Mouse (Mus musculus) forebrain, embryonic 11.5 days (tissue): ENCODE results near the gene Mad1l1. TPM values are rescaled to one million over a fixed set of nuclear protein-coding genes. Genes with fewer than 3 reads are reported as not detected.

Experiments
- ATAC-seq: fragments of 200-750 bp; cut with Nextera tagmentation; replicated peaks from 2 replicates; pipeline ENCODE4 v1.8.0; 2017; ENCODE audit warnings: moderate TSS enrichment; ENCODE audit not compliant: low FRiP score
- DNase-seq: peaks from one replicate; pipeline ENCODE4 v3.0.0-alpha.2; 2017; ENCODE audit warnings: low spot score
- H3K27ac ChIP-seq: fragments of 300-500 bp; sonication (generic); 2 replicates; pipeline ENCODE4 v1.5.1; 2014; ENCODE audit warnings: low read depth, low read length
- H3K27me3 ChIP-seq: fragments of 300-500 bp; sonication (generic); 2 replicates; pipeline ENCODE4 v1.6.1; 2014; ENCODE audit warnings: mild to moderate bottlenecking, low read length, mixed read lengths; ENCODE audit not compliant: control insufficient read depth, insufficient read depth
- H3K36me3 ChIP-seq: fragments of 300-500 bp; sonication (generic); 2 replicates; pipeline ENCODE4 v1.6.1; 2014; ENCODE audit warnings: mild to moderate bottlenecking, low read length, moderate library complexity, mixed read lengths; ENCODE audit not compliant: control insufficient read depth, insufficient read depth
- H3K4me1 ChIP-seq: fragments of 300-500 bp; sonication (generic); replicated peaks from 2 replicates; pipeline ENCODE4 v1.6.1; 2014; ENCODE audit warnings: low read length, mixed read lengths; ENCODE audit not compliant: control insufficient read depth, insufficient read depth
- H3K4me2 ChIP-seq: fragments of 300-500 bp; sonication (generic); 2 replicates; pipeline ENCODE4 v1.6.1; 2014; ENCODE audit warnings: low read depth, mild to moderate bottlenecking, low read length, moderate library complexity, mixed read lengths; ENCODE audit not compliant: severe bottlenecking
- H3K4me3 ChIP-seq: fragments of 300-500 bp; sonication (generic); 2 replicates; pipeline ENCODE4 v1.5.1; 2014; ENCODE audit warnings: low read depth, low read length
- H3K9ac ChIP-seq: fragments of 300-500 bp; sonication (generic); 2 replicates; pipeline ENCODE4 v1.6.1; 2014; ENCODE audit warnings: low read length
- H3K9me3 ChIP-seq: fragments of 300-500 bp; sonication (generic); 2 replicates; pipeline ENCODE4 v1.6.1; 2016; ENCODE audit warnings: low read length, mixed read lengths; ENCODE audit not compliant: control insufficient read depth
- WGBS: fragments of 180-500 bp; shearing (Covaris S2); extraction: QIAGEN DNeasy Blood & Tissue Kit; methylation state at CpG from one replicate; pipeline ENCODE4 v1.1.7; 2014; 5-methylcytosine and 5-hydroxymethylcytosine counted together
- polyA plus RNA-seq: library from polyadenylated mRNA; unstranded; fragments of >200 nt; fragmentation: Nextera tagmentation; extraction: Ambion mirVana; gene quantifications from 2 replicates; pipeline ENCODE4 v1.2.1, GENCODE M21; 2014

Gene Mad1l1
- polyA plus RNA-seq, 1 experiment from 2014 or later = 52.7 TPM

DNA sequence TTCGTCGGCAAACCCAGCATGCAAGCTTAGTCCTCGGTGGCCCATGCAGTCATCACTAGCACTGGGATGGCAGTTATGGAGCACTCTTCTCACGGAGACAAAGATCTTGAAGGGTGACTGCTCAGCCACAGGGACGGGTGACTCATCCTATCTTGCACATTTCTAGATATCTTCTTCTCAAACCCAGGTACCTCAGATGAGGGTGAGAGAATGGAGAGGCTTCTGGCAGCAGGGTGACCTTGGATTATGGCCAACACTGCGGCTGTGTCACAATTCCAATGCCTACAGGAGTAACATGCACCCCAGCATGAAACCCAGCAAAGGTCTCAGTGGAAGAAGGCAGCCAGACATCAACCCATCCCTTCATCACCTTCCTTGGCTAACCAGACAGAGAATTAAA, 154.3 kb downstream of the Mad1l1 start:
- Histone ChIP-seq H3K4me3 (no peak overlapping the region), H3K36me3 (no peaks in the 10 kb centered on the region), H3K27ac (no peak overlapping the region), H3K4me2 (no peak overlapping the region), H3K27me3 (no peaks in the 10 kb centered on the region), H3K9ac (no peak overlapping the region), H3K4me1 (no peaks in the 10 kb centered on the region), H3K9me3 (no peaks in the 10 kb centered on the region)
- WGBS = 90% methylated on average over 6 of the region's 6 CpGs
- ATAC-seq = no peak
- no peak for DNase-seq

- Histone ChIP-seq H3K9ac (no peak overlapping the region), H3K4me2 (no peak overlapping the region), H3K4me3 (no peak overlapping the region), H3K27ac (no peak overlapping the region), H3K36me3 (no peaks in the 10 kb centered on the region), H3K9me3 (no peaks in the 10 kb centered on the region), H3K27me3 (no peaks in the 10 kb centered on the region), H3K4me1 (no peaks in the 10 kb centered on the region)
- ATAC-seq (no peak), DNase-seq (no peak)
- 87% methylated on average over 6 of the region's 6 CpGs for WGBS
Measured at GRCm38 (mm10) chr5:140163947-140164346, 157.4 kb downstream of the Mad1l1 start.

DNA sequence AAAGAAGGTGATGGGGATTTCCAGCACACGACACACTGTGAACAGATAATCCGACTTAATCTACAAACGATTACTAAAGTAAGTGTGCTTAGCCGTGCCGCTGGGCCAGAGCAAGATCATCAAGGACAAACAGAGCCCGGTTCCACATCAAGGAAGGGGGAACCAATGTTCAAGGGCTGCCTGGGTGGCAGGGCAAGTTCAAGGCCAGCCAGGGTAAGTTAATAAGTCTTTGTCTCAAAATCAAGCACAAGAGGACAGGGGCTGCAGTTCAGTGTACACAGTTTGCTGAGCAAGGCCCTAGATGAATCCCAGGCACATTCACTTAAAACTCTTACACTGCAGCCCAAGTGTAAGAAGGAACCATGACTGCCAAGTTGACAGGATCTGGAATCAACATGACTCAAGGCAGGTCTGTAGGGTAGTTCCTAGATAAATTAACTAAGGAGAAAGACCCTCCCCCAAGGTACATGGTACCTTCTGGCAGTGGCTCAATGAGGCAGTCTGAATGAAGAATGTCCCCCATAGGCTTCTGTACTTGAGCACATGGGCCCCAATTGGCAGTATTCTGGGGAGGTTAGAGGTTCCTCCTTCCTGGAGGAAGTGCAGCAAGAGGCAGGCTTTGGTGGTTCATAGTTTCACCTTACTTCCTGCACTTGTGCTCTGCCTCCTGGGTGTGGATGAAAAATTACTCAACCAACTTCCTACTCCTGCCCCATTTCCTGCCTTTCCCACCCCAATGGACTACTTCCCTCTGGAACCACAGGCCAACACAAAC, 159.1 kb downstream of the Mad1l1 start:
- WGBS = 70% methylated on average over 6 of the region's 6 CpGs
- Histone ChIP-seq H3K4me1 (no peaks in the 10 kb centered on the region), H3K4me2 (no peak overlapping the region), H3K4me3 (no peak overlapping the region), H3K9me3 (no peaks in the 10 kb centered on the region), H3K27ac (no peak overlapping the region), H3K9ac (no peak overlapping the region), H3K27me3 (no peaks in the 10 kb centered on the region), H3K36me3 (no peaks in the 10 kb centered on the region)
- no peak for DNase-seq
- ATAC-seq = no peak

GRCm38 (mm10) chr5:140159007-140159406, 162.3 kb downstream of the Mad1l1 start:
- H3K27me3 ChIP-seq = no peaks in the 10 kb centered on the region
- H3K9me3 ChIP-seq = no peaks in the 10 kb centered on the region
- 92% methylated on average over 4 of the region's 4 CpGs for WGBS
- no peaks in the 10 kb centered on the region for H3K4me1 ChIP-seq
- no peak overlapping the region for H3K9ac ChIP-seq
- H3K27ac ChIP-seq = no peak overlapping the region
- no peaks in the 10 kb centered on the region for H3K36me3 ChIP-seq
- DNase-seq = no peak
- no peak for ATAC-seq
- no peak overlapping the region for H3K4me2 ChIP-seq
- no peak overlapping the region for H3K4me3 ChIP-seq

DNA sequence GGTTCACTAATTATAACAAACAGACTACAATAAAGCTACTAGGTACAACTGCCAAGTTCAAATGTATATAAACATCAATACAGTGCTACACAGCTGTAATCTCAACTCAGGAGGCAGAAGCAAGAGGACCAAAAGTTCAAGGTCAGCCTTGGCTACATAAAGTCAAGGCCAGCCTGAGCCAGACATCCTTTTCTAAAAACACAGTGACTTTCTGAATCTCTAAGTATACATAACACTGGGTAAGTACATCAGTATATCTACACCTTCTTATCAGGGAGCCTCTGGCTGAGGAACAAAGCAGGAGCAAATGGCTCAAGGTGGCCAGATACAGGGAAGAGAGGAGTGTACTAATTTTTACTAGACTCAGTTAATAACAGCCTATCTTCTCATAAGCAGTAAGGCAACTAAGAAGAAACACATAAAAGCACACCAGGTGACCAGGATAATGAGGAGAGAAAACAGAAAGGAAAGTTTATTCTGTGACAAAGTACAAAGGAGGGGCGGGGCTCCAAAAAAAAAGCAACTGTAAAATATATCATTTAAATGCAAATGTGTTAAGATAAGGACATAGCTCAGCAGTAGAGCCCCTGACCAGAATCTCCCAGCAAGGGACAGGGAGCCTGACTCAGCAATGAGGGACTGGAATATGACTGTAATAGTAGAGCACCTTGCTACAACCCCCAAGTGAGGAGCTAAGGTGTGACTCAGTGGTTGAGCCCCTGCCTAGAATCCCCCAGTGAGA, 163.3 kb downstream of the Mad1l1 start:
- no peak for DNase-seq
- WGBS = 89% methylated on average over 1 of the region's 1 CpGs

GRCm38 (mm10) chr5:140154166-140154565, 167.2 kb downstream of the Mad1l1 start:
- Histone ChIP-seq H3K27me3 (no peaks in the 10 kb centered on the region), H3K4me1 (no peaks in the 10 kb centered on the region; the same call in 1 of the 2 replicates), H3K4me2 (no peak overlapping the region), H3K27ac (no peak overlapping the region), H3K9ac (no peak overlapping the region), H3K36me3 (no peaks in the 10 kb centered on the region), H3K4me3 (no peak overlapping the region), H3K9me3 (no peaks in the 10 kb centered on the region)
- DNase-seq = no peak
- no peak for ATAC-seq
- WGBS = 70% methylated on average over 3 of the region's 3 CpGs

More for the DNA sequence above, 163.3 kb downstream of the Mad1l1 start:
- no peak overlapping the region for H3K27ac ChIP-seq
- H3K27me3 ChIP-seq = no peaks in the 10 kb centered on the region
- no peaks in the 10 kb centered on the region for H3K9me3 ChIP-seq
- no peaks in the 10 kb centered on the region for H3K4me1 ChIP-seq
- no peak overlapping the region for H3K9ac ChIP-seq
- ATAC-seq = no peak
- H3K4me2 ChIP-seq = no peak overlapping the region
- H3K4me3 ChIP-seq = no peak overlapping the region
- no peaks in the 10 kb centered on the region for H3K36me3 ChIP-seq

- DNase-seq (no peak), ATAC-seq (no peak)
- Histone ChIP-seq H3K27ac (no peak overlapping the region), H3K9ac (no peak overlapping the region), H3K4me2 (no peak overlapping the region), H3K9me3 (no peaks in the 10 kb centered on the region), H3K27me3 (no peaks in the 10 kb centered on the region), H3K4me3 (no peak overlapping the region), H3K36me3 (no peaks in the 10 kb centered on the region), H3K4me1 (no peaks in the 10 kb centered on the region; the same call in 1 of the 2 replicates)
- WGBS = 34% methylated on average over 2 of the region's 2 CpGs
Measured at GRCm38 (mm10) chr5:140151871-140152270, 169.5 kb downstream of the Mad1l1 start.

DNA sequence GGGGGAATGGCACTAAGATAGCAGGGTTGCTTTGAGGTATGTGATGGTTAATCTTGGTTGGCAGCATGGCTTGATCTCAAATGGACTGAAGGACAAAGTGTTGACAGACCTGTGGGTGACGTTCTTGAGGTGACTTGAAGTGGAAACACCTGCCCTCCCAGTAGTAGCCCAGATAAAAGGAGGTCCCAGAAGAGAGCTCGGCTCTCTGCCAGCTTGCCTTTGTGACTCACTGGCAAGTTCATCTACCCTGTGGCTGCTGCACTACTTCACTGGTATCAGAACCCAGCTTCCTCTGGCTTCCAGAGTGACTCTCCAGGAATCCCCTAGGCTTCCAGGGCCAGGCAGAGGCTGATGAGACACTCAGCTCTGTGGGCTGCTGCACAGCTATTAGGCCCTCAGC, 170.2 kb downstream of the Mad1l1 start:
- no peak for DNase-seq
- WGBS = 82% methylated on average over 2 of the region's 2 CpGs
- Histone ChIP-seq H3K36me3 (no peaks in the 10 kb centered on the region), H3K27me3 (no peaks in the 10 kb centered on the region), H3K27ac (no peak overlapping the region), H3K4me3 (no peak overlapping the region), H3K4me1 (no peaks in the 10 kb centered on the region; the same call in 1 of the 2 replicates), H3K9ac (no peak overlapping the region), H3K9me3 (no peaks in the 10 kb centered on the region), H3K4me2 (no peak overlapping the region)
- ATAC-seq = no peak
